Mouse (Mus musculus) kidney, postnatal 10 days (tissue): ENCODE results near the gene Epn3.

ENCODE experiments used
- DNase-seq: peaks from one replicate; pipeline ENCODE4 v3.0.0; 2021; ENCODE audit warnings: mixed read lengths

The Epn3 gene

GRCm38 (mm10) chr11:94495415-94495814, 4.4 kb downstream of the Epn3 start:
- no peak for DNase-seq

DNA sequence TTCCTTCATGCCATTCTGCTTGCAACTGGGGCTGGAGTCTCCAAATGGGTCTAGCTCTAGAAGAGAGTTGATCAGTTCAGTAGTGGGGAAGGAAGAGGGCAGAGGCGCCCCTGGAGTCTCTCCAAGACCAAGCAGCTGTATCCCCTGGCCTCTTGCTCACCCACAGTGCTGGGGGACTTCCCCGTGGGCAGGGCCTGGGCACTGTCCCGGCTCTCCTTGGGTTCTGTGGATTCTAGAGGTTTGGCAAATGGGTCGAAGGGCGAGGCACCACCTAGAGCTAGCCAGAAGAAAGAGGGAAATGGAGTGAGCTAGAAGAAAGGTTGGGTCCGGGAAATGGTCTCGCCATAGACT, 8.1 kb downstream of the Epn3 start:
- DNase-seq = no peak

DNA sequence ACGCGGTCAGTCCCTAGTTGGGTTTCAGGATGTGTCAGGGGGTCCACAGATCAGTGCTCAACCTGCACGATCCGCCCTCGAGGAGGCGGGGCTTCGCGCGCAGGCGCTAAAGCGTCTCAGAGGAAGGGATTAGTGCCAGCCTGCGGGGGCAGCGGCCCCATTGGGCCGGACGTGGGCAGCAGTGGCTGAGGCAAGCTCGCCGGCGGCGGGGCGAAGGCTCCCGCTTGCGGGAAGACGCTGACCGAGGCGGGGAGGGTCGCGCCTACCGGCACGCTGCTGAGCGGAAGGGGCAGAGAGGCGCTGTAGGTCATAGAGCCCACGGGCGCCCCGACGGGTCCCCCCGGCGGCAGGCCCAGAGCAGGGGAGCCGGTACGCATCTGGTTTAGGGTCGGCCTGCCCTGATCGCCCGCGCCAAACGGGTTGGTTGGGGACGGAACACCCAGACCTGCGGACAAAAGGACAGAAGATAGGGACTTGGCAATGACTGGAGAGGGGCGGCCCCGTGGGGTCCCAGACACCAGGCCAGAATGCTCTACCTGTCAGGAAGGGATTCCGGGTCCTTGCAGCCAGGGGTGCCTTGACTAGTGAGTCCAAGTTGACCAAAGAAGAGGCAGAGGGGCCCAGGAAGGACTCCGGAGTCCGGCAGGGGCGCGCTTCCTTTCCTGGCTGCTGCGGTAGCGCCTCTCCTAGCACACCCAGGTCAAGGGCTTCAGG, 8.6 kb downstream of the Epn3 start:
- peak; percentile 75 for DNase-seq

GRCm38 (mm10) chr11:94489745-94490144, 10.0 kb downstream of the Epn3 start:
- DNase-seq = no peak

DNA sequence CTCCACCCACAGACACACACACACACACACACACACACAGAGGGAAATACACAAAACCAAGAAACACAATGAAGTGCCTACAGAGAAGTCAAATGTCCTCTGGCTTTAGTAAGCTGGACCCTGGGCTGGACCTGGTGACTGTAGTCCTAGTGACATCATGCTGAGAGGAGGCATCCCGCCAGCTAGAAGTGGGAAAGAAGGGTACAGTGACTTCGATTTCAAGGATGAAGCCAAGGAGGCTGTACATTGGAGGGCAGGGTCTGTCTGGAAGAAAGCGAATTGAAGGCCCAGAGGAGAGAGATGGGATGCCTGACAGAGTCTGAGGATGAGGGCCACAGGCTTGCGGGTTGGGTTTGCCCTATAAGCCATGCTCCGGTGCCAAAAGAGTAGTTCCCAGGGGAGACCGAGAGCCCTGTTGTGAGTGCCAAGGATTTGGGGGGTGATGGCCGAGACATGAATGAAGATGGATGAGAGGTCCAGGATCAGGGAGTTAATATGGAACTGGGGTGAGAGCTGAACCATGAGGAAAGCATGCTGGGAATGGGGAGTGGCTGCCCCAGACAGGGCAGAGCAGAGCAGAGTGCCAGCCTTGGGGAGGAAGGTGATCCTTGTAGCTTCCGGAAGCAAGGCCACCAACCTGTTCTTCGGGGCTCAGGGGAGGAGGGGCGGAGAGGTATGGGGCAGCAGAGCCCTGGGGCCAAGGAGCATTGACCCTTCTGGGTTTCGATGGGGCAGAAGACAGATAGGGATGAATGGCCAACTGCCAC, 10.8 kb downstream of the Epn3 start:
- no peak for DNase-seq

GRCm38 (mm10) chr11:94486001-94486400, 13.8 kb downstream of the Epn3 start, which contains the start of gene Spata20:
Gene Spata20, minus strand, starts transcription at chr11:94486179.
- DNase-seq = peak; percentile 93

DNA sequence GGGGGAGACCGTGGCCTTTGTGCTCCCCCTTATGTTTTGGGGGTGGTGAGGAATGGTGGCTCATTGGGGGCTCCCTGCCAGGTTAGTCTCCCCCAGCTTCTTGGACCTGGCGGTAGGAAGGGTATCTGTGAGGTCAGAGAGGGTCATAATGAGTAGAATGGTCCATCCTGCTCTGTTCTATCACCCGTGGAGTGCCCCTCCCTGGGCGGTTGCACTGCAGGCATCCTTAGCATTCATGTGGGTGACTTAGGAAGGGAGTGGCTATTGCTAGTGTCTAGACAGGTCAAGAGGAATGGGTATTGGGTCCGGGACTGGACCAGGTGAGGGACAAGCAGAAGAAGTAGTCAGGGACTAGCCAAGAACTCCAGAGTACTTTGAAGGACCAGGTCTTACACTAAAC, 14.6 kb downstream of the Epn3 start:
- DNase-seq = no peak

DNA sequence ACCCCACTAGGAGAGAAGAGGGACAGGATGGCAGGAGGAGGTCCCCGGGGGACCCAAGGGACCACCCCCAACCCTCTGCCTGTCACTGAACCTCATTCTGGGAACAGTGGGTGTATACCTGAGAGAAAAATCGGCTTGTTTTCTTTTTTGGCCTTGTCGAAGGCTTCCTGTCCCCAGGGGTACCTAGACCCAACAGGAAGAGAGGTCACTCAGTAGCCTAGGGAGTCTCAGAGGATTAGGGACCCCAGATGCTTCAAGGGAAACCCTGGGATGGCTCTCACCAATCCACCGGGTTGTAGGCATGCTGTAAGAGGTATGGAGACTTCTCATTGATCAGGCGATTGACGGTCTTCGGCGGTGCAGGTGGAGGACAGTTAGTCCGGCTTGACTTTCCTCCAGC, 15.1 kb downstream of the Epn3 start:
- no peak for DNase-seq

DNA sequence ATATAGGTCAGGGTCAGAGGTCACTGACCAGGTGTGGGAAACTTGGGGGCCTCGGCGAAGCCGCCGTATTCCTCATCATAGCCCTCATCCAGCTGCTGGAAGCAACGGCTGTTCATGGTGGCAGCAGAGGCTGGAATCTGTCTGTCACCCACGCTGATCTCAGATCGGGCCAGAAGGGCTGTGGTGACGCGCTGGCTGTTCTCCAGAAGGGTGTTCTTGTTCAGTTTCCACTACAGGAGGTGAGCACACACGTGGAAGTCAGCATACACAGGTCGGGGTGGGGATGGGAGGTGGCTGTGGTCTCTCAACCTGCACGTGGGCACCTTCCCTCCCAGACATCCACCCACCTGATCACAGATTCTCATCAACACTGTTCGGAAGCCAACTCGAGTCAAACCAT, 15.9 kb downstream of the Epn3 start:
- DNase-seq = no peak

DNA sequence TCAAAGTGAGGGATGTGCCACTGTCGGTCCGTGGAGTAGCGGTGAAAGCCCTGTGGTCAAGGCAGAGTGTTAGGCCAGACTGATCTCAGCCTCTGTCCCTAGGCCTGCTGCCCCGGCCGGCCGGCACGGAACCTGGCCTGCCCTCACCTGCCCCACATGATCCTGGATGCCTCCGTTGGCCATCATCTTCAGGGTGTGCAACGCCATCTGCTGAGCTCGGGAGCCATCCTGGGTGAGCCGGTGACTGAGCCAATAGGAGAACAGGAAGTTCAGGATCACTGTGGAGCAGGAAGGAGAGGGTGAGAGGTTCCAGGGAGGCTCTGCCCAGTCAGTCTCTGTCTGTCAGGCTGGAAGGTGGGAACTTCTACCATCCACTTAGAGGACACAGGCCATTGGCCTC, 16.3 kb downstream of the Epn3 start:
- DNase-seq = no peak

- no peak for DNase-seq
These were observed 17.0 kb downstream of the Epn3 start for GRCm38 (mm10) chr11:94482738-94483137.

GRCm38 (mm10) chr11:94481963-94482362, 17.8 kb downstream of the Epn3 start:
- DNase-seq = no peak

GRCm38 (mm10) chr11:94480382-94480781, 19.4 kb downstream of the Epn3 start:
- no peak for DNase-seq

GRCm38 (mm10) chr11:94477651-94478050, 22.1 kb downstream of the Epn3 start:
- no peak for DNase-seq

GRCm38 (mm10) chr11:94475722-94476121, 24.1 kb downstream of the Epn3 start:
- peak; percentile 34 for DNase-seq

DNA sequence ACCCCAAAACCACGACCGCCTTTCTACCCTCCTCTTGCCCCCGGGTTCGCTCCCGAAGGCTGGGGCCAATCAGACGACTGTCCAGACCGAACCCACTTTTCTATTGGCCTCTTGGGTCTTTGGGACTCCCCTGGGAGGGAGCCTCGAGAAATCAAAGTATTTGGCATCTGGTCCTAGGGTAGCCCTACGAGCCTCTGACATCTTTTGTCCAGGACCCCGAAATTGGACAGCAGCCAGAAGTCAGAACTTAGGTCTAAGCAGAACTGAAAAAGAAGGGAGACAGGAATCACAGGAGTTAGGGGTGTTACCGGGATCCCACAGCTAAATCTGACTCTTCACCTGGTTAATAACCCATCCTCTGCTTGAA, 25.2 kb downstream of the Epn3 start:
- no peak for DNase-seq

DNA sequence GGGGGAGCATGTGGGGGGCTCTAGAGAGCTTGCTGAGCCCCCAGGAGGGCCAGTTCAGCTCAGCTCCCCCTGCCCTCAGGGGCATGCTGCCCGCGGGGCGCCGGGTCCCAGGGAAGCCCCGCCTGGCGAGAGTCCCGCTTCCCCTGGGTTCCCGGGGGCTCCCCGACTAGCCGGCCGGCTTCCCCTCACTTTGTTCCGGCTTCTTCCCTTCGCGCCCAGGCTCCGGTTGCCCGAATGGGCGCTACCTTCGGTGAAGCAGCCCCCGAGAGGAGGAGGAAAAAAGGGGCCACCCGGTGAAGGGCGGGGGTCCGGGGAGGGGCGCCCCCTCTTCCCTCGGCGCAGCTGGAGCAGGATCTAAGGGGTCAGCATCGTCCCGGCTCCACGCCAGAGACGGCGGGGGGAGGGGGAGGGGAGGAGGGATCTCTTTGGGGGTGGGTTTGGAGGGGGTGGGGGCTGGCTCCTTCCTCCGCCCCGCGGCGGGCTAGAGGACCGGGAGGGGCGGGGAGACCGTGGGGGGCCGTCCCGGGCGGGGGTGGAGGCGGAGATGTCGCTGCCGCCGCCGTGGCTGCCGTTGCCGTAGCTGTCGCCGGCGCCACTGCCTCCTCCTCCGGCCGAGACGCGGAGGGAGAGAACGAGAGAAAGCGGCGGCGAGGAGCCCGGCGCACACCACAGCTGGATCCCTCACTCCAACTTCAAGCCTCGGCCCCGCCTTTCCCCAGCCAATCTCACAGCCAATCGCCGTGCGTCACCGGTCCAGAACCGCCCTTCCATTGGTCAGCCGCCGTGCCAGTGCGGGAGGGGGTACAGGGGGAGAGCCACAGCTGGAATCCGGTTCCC, 25.8 kb downstream of the Epn3 start, which contains the start of gene Cacna1g:
Gene Cacna1g, minus strand, starts transcription at position 492 of the 837 bp plus-strand sequence.
- peak; percentile 93 for DNase-seq

DNA sequence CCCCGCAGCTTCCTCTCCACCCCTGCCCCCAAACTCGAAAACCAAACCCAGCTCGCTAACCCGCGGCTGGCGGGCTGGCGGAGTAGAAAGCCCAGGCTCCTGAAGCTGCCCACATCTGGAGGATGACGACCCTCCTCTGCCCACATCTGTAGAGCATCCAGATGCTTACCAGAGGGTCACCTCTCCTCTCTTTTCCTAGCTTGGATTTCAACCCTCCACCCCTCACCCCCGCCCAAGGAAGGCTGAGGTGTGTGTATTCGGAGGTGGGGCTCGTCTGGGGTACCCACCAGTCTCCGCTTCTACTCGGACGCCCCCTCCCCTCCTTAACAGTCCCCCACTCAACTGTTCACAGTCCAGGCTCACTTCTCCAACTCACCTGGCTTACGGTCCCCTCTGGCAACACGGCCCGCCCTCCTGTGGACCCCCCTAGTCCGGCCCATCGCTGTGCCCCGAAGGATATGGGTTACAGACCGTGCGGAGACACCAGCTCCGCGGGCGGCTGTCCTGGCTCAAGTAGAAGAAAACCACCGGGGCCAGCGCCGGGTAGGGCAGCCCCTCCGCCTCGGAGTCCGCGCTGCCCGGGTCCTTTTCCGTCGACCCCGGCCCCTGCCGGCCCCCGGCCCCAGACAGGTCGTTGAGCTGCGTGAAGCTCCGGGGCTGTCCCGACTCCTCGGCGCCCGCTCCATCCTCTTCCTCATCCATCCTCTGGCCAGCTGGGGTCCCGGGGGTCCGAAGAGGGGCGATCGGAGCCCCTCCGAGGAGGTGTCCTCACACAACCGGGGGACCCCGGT, 26.7 kb downstream of the Epn3 start:
- peak; percentile 48 for DNase-seq

GRCm38 (mm10) chr11:94472585-94472915, 27.2 kb downstream of the Epn3 start:
- peak; percentile 40 for DNase-seq

DNA sequence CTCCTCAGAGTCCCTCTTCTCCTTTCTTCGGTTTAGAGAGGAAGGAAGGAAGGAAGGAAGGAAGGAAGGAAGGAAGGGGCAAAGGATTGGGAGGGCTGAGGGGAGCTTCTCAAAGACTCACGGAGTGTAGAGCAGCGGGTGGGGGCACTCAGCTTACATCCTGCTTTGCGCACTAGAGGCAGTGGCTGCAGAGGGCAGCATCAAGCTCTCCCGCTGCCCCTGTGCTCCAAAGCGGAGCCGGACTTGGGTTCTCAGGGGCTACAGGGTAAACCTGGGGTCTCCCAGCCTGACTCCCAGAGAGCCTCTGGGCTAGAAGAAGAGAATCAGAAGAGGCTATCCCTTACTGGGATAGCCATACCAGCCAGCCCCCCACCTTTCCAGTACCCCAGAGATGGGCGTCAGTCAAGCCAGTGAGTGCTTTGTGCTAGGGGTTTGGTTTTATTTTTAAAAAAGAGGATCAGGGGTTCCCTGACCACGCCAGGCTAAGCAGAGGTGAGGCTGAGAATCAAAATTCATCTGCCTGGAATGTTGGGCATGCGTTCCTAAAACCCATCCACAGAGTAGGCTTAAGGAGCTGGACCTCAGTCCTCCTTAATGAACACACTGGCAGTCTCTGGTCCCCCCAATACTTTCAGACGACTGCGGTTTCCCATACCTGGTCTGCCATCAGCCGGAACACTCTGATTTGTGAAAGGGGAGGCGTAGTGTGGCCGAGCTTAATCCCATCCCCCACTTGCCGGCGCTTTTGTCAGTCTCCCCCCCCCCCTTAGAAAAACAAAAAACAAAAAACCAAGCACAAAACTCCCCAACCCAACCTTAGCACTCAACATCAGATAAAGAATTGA, 27.8 kb downstream of the Epn3 start:
- DNase-seq = peak; percentile 47

- no peak for DNase-seq
These were observed 29.4 kb downstream of the Epn3 start for GRCm38 (mm10) chr11:94470391-94470790.
